Mouse (Mus musculus) MEL (cell line): ENCODE measurements around the gene St6galnac4. TPM values are rescaled to one million over a fixed set of nuclear protein-coding genes. Genes with fewer than 3 reads are reported as not detected.
A peak's percentile ranks its signal among the peaks of the same experiment; 100 is the strongest.

ENCODE experiments used
- DNase-seq: peaks from one replicate; pipeline ENCODE4 v3.0.0; 2011; ENCODE audit warnings: low read depth, low spot score
- H3K27ac ChIP-seq: 2 replicates; pipeline ENCODE4 v1.5.1; 2012; ENCODE audit warnings: low read depth, mild to moderate bottlenecking, control low read depth, low read length, moderate library complexity; ENCODE audit not compliant: control insufficient read depth
- H3K27me3 ChIP-seq, 2 experiments: fragments of 150-350 bp in 1 of 2; sonication (generic) in 1 of 2; 2 replicates each; pipeline ENCODE4 v1.6.1; 2012; ENCODE audit warnings: low read length in 2 of 2, mild to moderate bottlenecking in 2 of 2, improper control_type of control experiment in 1 of 2, moderate library complexity in 1 of 2; ENCODE audit not compliant: insufficient read depth in 2 of 2, control insufficient read depth in 1 of 2
- H3K36me3 ChIP-seq, 2 experiments: 2 replicates each; pipeline ENCODE4 v1.6.1; 2012 to 2014; ENCODE audit warnings: low read length in 2 of 2, improper control_type of control experiment in 1 of 2, inconsistent platforms in 1 of 2, mild to moderate bottlenecking in 1 of 2; ENCODE audit not compliant: insufficient read depth in 2 of 2, control insufficient read depth in 1 of 2
- H3K4me1 ChIP-seq, 2 experiments: fragments of 150-350 bp in 1 of 2; sonication (generic) in 1 of 2; 2 replicates each; pipeline ENCODE4 v1.6.1; 2012; ENCODE audit warnings: low read length in 2 of 2, improper control_type of control experiment in 1 of 2, mild to moderate bottlenecking in 1 of 2; ENCODE audit not compliant: insufficient read depth in 2 of 2, control insufficient read depth in 1 of 2
- H3K4me3 ChIP-seq, 2 experiments: fragments of 150-350 bp in 1 of 2; sonication (generic) in 1 of 2; 2 replicates each; pipeline ENCODE4 v1.5.1; 2012; ENCODE audit warnings: low read depth in 2 of 2, low read length in 2 of 2, mild to moderate bottlenecking in 2 of 2, moderate library complexity in 2 of 2, control low read depth in 1 of 2, improper control_type of control experiment in 1 of 2; ENCODE audit not compliant: control insufficient read depth in 1 of 2, insufficient read depth in 1 of 2
- H3K79me2 ChIP-seq: 2 replicates; pipeline ENCODE4 v1.6.1; 2012; ENCODE audit warnings: mild to moderate bottlenecking, low read length, moderate library complexity; ENCODE audit not compliant: control insufficient read depth, poor library complexity, insufficient read depth
- H3K9ac ChIP-seq: 2 replicates; pipeline ENCODE4 v1.6.1; 2012; ENCODE audit warnings: low read depth, mild to moderate bottlenecking, control low read depth, low read length, moderate library complexity; ENCODE audit not compliant: control insufficient read depth, poor library complexity, severe bottlenecking
- H3K9me3 ChIP-seq: fragments of 150-350 bp; sonication (generic); replicated peaks from 2 replicates; pipeline ENCODE4 v1.6.1; 2012; ENCODE audit warnings: mild to moderate bottlenecking, low read length, improper control_type of control experiment, moderate library complexity; ENCODE audit not compliant: insufficient read depth
- BHLHE40 ChIP-seq: IDR thresholded peaks from 2 replicates; pipeline ENCODE4 v1.6.1; 2012; ENCODE audit warnings: low read depth, mild to moderate bottlenecking, inconsistent platforms, low read length, improper control_type of control experiment, borderline replicate concordance
- CHD1 ChIP-seq: IDR thresholded peaks from 2 replicates; pipeline ENCODE4 v1.6.1; 2012; ENCODE audit warnings: low read depth, mild to moderate bottlenecking, inconsistent platforms, low read length, improper control_type of control experiment
- CHD2 ChIP-seq: IDR thresholded peaks from 2 replicates; pipeline ENCODE4 v1.6.1; 2011; ENCODE audit warnings: low read length, improper control_type of control experiment
- CTCF ChIP-seq, 3 experiments: IDR thresholded peaks in 2 of 3; conservative IDR thresholded peaks in 1 of 3; 2 replicates each; pipeline ENCODE4 v1.5.1; 2011 to 2012; ENCODE audit warnings: low read length in 3 of 3, low read depth in 2 of 3, mild to moderate bottlenecking in 2 of 3, improper control_type of control experiment in 1 of 3, inconsistent platforms in 1 of 3, mixed read lengths in 1 of 3, moderate library complexity in 1 of 3; ENCODE audit not compliant: control insufficient read depth in 1 of 3, insufficient read depth in 1 of 3, poor library complexity in 1 of 3, severe bottlenecking in 1 of 3
- ELF1 ChIP-seq: IDR thresholded peaks from 2 replicates; pipeline ENCODE4 v1.6.1; 2014; ENCODE audit warnings: low read depth, mild to moderate bottlenecking, inconsistent platforms, low read length, improper control_type of control experiment, moderate library complexity
- EP300 ChIP-seq, 2 experiments: IDR thresholded peaks; 2 replicates each; pipeline ENCODE4 v1.6.1; 2011; ENCODE audit warnings: improper control_type of control experiment in 2 of 2, low read length in 2 of 2, low read depth in 1 of 2, mild to moderate bottlenecking in 1 of 2
- ETS1 ChIP-seq: IDR thresholded peaks from 2 replicates; pipeline ENCODE4 v1.6.1; 2012; ENCODE audit warnings: low read depth, mild to moderate bottlenecking, inconsistent platforms, low read length, improper control_type of control experiment, moderate library complexity
- GABPA ChIP-seq: IDR thresholded peaks from 2 replicates; pipeline ENCODE4 v1.6.1; 2012; ENCODE audit warnings: low read depth, mild to moderate bottlenecking, inconsistent platforms, low read length, improper control_type of control experiment, moderate library complexity
- GATA1 ChIP-seq: IDR thresholded peaks from 2 replicates; pipeline ENCODE4 v1.6.1; 2011; ENCODE audit warnings: low read depth, low read length, improper control_type of control experiment
- HCFC1 ChIP-seq: IDR thresholded peaks from 2 replicates; pipeline ENCODE4 v1.6.1; 2012; ENCODE audit warnings: low read depth, mild to moderate bottlenecking, inconsistent platforms, low read length, improper control_type of control experiment, moderate library complexity
- JUND ChIP-seq: IDR thresholded peaks from 2 replicates; pipeline ENCODE4 v1.6.1; 2011; ENCODE audit warnings: low read depth, mild to moderate bottlenecking, improper control_type of control experiment, low read length
- KAT2A ChIP-seq: conservative IDR thresholded peaks from 2 replicates; pipeline ENCODE4 v1.6.1; 2012; ENCODE audit warnings: low read depth, low read length, improper control_type of control experiment, inconsistent platforms
- MAFK ChIP-seq: IDR thresholded peaks from 2 replicates; pipeline ENCODE4 v1.6.1; 2011; ENCODE audit warnings: low read depth, mild to moderate bottlenecking, low read length, improper control_type of control experiment, borderline replicate concordance
- MAX ChIP-seq: IDR thresholded peaks from 2 replicates; pipeline ENCODE4 v1.6.1; 2011; ENCODE audit warnings: low read length, improper control_type of control experiment
- MXI1 ChIP-seq: IDR thresholded peaks from 2 replicates; pipeline ENCODE4 v1.6.1; 2011; ENCODE audit warnings: mild to moderate bottlenecking, low read depth, low read length, improper control_type of control experiment
- MYC ChIP-seq: IDR thresholded peaks from 2 replicates; pipeline ENCODE4 v1.6.1; 2011; ENCODE audit warnings: low read depth, mild to moderate bottlenecking, low read length, improper control_type of control experiment, moderate library complexity
- NELFE ChIP-seq: IDR thresholded peaks from 2 replicates; pipeline ENCODE4 v1.6.1; 2011; ENCODE audit warnings: low read depth, low read length, improper control_type of control experiment
- NRF1 ChIP-seq: IDR thresholded peaks from 2 replicates; pipeline ENCODE4 v1.6.1; 2014; ENCODE audit warnings: low read depth, mild to moderate bottlenecking, inconsistent platforms, low read length, improper control_type of control experiment, moderate library complexity; ENCODE audit not compliant: poor library complexity, insufficient read depth, severe bottlenecking
- POLR2AphosphoS2 ChIP-seq: IDR thresholded peaks from 2 replicates; pipeline ENCODE4 v1.6.1; 2011; ENCODE audit warnings: low read length, improper control_type of control experiment
- POLR2AphosphoS5 ChIP-seq: IDR thresholded peaks from 2 replicates; pipeline ENCODE4 v1.6.1; 2012; ENCODE audit warnings: low read depth, borderline replicate concordance, mild to moderate bottlenecking, inconsistent platforms, low read length, moderate library complexity, mixed read lengths
- RAD21 ChIP-seq: IDR thresholded peaks from 2 replicates; pipeline ENCODE4 v1.6.1; 2011; ENCODE audit warnings: mild to moderate bottlenecking, low read depth, low read length, improper control_type of control experiment
- RCOR1 ChIP-seq: IDR thresholded peaks from 2 replicates; pipeline ENCODE4 v1.6.1; 2012; ENCODE audit warnings: low read depth, mild to moderate bottlenecking, inconsistent platforms, low read length, improper control_type of control experiment
- SIN3A ChIP-seq: IDR thresholded peaks from 2 replicates; pipeline ENCODE4 v1.6.1; 2012; ENCODE audit warnings: low read length, improper control_type of control experiment, inconsistent platforms
- SMC3 ChIP-seq: IDR thresholded peaks from 2 replicates; pipeline ENCODE4 v1.6.1; 2011; ENCODE audit warnings: low read depth, low read length, improper control_type of control experiment
- TAL1 ChIP-seq: IDR thresholded peaks from 2 replicates; pipeline ENCODE4 v1.6.1; 2012; ENCODE audit warnings: mild to moderate bottlenecking, inconsistent platforms, low read length, moderate library complexity, mixed read lengths
- USF1 ChIP-seq: IDR thresholded peaks from 2 replicates; pipeline ENCODE4 v1.6.1; 2014; ENCODE audit warnings: low read depth, mild to moderate bottlenecking, inconsistent platforms, low read length, improper control_type of control experiment, moderate library complexity
- ZC3H11A ChIP-seq: IDR thresholded peaks from 2 replicates; pipeline ENCODE4 v1.6.1; 2012; ENCODE audit warnings: low read depth, mild to moderate bottlenecking, inconsistent platforms, low read length, improper control_type of control experiment
- ZMIZ1 ChIP-seq: IDR thresholded peaks from 2 replicates; pipeline ENCODE4 v1.6.1; 2012; ENCODE audit warnings: low read depth, mild to moderate bottlenecking, inconsistent platforms, low read length, improper control_type of control experiment, moderate library complexity
- ZNF384 ChIP-seq: IDR thresholded peaks from 2 replicates; pipeline ENCODE4 v1.6.1; 2012; ENCODE audit warnings: low read depth, mild to moderate bottlenecking, inconsistent platforms, low read length, improper control_type of control experiment
- polyA plus RNA-seq, 2 experiments: library from polyadenylated mRNA; stranded (reverse) in 1 of 2; unstranded in 1 of 2; fragments of >175 nt in 1 of 2; fragments of >200 nt in 1 of 2; gene quantifications; 2 replicates each; pipeline versions ENCODE4 v1.2.1 to v1.2.4; 2012; ENCODE audit warnings: low replicate concordance in 2 of 2, low read depth in 1 of 2; ENCODE audit not compliant: insufficient read length in 2 of 2, insufficient read depth in 1 of 2, missing spikeins in 1 of 2
- total RNA-seq: library from RNA; depleted of rRNA; stranded (reverse); fragments of 300-350 nt; gene quantifications from 2 replicates; pipeline ENCODE4 v1.2.3, GENCODE M21; 2012

Gene St6galnac4
- total and polyA plus RNA-seq, 3 experiments = 58.3 to 109 TPM; not detected in 1

- TF ChIP-seq MAX = no peak
- no peak for TF ChIP-seq USF1
- TF ChIP-seq ETS1 = no peak
- no peak for TF ChIP-seq HCFC1
- TF ChIP-seq ZC3H11A = no peak
- no peak for TF ChIP-seq CHD1
- TF ChIP-seq NELFE = no peak
- H3K4me1 ChIP-seq = peaks cover 2 to 17% of the 10 kb centered on the region in 2 experiments; a peak in 3 of 4 replicates
- peaks cover 1 to 11% of the 10 kb centered on the region in 2 experiments; a peak in 2 of 4 replicates for H3K36me3 ChIP-seq
- H3K4me3 ChIP-seq = no peak overlapping the region
- DNase-seq = no peak
- no peak overlapping the region for H3K9ac ChIP-seq
- H3K79me2 ChIP-seq = no peaks in the 10 kb centered on the region
- H3K9me3 ChIP-seq = no peaks in the 10 kb centered on the region
- H3K27me3 ChIP-seq = no peaks in the 10 kb centered on the region
- H3K27ac ChIP-seq = no peak overlapping the region
Measured at GRCm38 (mm10) chr2:32618051-32618450, 31.2 kb downstream of the St6galnac4 start.

GRCm38 (mm10) chr2:32620682-32621516, 34.0 kb downstream of the St6galnac4 start:
- H3K27ac ChIP-seq = peak overlapping the region; percentile 69
- no peak overlapping the region for H3K4me3 ChIP-seq
- peaks cover 2 to 17% of the 10 kb centered on the region in 2 experiments; a peak in 3 of 4 replicates for H3K4me1 ChIP-seq
- TF ChIP-seq EP300 (IDR thresholded peaks at IDR 0.05; ENCODE audit: low read depth in 1 of 2, low read length in 2 of 2) = peak in 1 of 2 experiments; percentile 63; a peak in 3 of 4 replicates
- no peak for TF ChIP-seq NELFE
- no peak for TF ChIP-seq ELF1
- TF ChIP-seq MAX = no peak
- TF ChIP-seq ZNF384 = no peak
- no peak for TF ChIP-seq RCOR1
- no peak for TF ChIP-seq CHD1
- TF ChIP-seq KAT2A = no peak
- TF ChIP-seq MAFK = no peak
- no peak for TF ChIP-seq RAD21
- TF ChIP-seq NRF1 = no peak
- TF ChIP-seq POLR2AphosphoS5 = no peak
- no peak for TF ChIP-seq MYC
- TF ChIP-seq CHD2 = no peak
- TF ChIP-seq CTCF (IDR thresholded peaks at IDR 0.05 in 2 of 3, conservative IDR thresholded peaks at IDR 0.05 in 1 of 3; ENCODE audit: control insufficient read depth in 1 of 3, insufficient read depth in 1 of 3, low read depth in 2 of 3, low read length in 3 of 3, poor library complexity in 1 of 3, severe bottlenecking in 1 of 3) = no peak
- no peak for TF ChIP-seq USF1
- no peak for TF ChIP-seq JUND
- peak; percentile 72 for TF ChIP-seq GATA1
- no peak for TF ChIP-seq ZMIZ1
- TF ChIP-seq GABPA = no peak
- no peak for TF ChIP-seq SMC3
- peak; percentile 75 for TF ChIP-seq TAL1
- peak; percentile 55 for TF ChIP-seq ETS1
- TF ChIP-seq BHLHE40 = peak; percentile 55; the same call in 1 of the 2 replicates
- TF ChIP-seq POLR2AphosphoS2 = no peak
- no peak for TF ChIP-seq ZC3H11A
- peak; percentile 41; the same call in 1 of the 2 replicates for TF ChIP-seq SIN3A
- TF ChIP-seq MXI1 = no peak

More at GRCm38 (mm10) chr2:32620682-32621516, 34.0 kb downstream of the St6galnac4 start:
- DNase-seq = peak; percentile 88
- H3K36me3 ChIP-seq = peaks cover 0 to 11% of the 10 kb centered on the region in 2 experiments; a peak in 2 of 4 replicates
- peak overlapping the region; percentile 29; the same call in 1 of the 2 replicates for H3K9ac ChIP-seq
- no peaks in the 10 kb centered on the region for H3K27me3 ChIP-seq
- H3K79me2 ChIP-seq = no peaks in the 10 kb centered on the region
- H3K9me3 ChIP-seq = no peaks in the 10 kb centered on the region
